Mouse (Mus musculus): ENCODE measurements around the gene Them5. TPM values are rescaled to one million over a fixed set of nuclear protein-coding genes. Genes with fewer than 3 reads are reported as not detected.

The Them5 gene
- not detected in 2 replicates for polyA plus RNA-seq (2012)

DNA sequence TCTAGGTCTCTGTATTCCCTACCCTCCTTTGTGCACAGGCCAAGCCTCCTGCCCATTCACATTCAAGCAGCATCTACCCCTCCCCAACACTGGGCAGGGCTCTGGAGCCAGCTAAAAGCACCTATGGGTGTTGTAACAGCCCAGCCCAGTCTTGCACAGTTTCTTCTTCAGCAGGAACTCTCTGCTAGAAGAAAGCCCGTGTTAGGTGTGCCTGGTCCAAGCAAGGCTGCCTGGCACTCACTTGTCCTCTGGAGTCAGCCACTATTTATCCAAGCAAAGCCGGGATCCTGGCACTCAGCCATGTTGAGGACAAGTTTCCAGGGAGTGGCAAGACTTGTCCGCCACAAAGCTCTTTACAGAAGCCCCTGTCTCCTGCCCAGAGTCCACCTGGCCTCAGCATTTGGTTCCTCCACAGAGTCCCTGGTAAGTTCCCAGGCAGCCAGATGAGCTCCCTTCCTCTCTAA lies at the start of gene Them5:
Them5 (plus strand) TSS at position 141 of the 464 bp plus-strand sequence.

DNA sequence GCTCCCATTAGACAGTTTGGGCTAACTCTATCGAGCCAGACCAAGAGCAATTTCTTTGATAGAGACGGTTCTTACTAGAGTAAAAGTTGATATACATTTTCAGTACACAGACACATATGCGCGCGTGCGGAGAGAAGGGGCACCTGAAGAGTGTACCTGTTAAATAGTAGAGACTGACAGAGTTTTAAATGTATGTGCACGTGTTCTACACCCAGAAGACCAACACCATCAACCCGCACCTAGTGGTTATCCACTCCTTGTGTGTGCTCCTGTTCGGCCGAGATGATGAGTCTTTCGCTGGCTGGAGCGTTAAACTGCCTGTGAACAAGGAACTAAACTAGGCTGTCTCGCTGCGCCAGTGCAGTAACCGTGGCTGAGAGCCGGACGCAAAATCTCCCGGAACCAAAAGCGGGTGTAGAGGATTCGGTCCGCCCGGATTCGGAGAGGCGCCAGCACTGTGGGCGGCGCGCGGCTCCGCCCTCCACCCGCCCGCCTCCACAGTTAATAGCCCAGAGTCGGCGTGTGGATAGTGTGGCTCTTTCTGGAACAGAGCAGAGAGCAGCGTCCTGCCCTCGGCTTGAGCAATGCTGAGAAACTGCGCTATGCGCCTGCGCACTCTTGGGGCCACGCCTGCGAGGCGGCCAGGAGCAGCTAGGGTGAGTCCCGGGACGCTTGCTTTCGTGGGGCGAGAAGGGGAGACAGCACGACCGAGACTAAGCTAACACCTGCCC lies 32.1 kb upstream of the Them5 start, which contains the start of gene Them4:
Them4 (plus strand) TSS at position 457 of the 731 bp plus-strand sequence.

DNA sequence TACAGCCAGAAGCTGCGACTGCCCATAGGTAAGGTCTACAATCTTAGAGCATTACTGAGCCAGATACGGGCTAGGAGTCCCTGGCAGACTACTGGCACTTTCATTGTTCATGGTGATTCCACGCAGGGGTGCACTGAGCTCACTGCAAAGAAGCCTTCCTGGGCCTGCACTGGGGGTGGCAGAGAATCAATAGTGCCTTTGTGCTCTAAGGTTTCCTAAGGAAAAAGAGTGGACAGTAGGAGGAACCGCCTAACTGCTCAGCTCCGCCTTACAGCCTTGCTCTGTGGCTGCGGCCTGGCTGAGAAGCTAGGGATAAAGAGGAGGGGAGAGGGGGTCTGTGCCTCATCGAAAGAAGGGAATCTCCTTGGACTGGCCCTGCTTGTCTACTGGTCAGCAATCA lies 20.2 kb downstream of the Them5 start, which contains the start of gene C2cd4d:
C2cd4d (plus strand) TSS at position 301 of the 400 bp plus-strand sequence.

DNA sequence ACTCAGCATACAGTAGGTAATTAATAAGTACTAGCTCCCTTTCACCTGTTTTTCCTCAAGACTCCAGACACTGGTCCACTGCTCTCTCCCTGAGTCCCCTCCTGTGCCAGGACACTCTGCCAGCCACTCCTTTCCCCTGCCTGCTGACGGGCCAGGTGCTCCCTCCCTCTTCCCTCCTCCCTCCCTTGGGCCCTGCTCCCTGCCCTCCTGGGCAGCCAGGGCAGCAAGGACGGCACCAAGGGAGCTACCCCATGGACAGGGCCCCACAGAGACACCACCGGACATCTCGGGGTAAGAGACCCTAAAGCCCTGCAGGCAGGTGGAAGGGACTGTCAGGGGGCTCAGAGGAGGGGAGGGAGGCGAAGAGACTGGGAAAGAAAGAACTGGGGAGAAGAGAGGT lies 30.7 kb downstream of the Them5 start, which contains the start of gene Rorc:
Rorc (plus strand) TSS at position 154 of the 400 bp plus-strand sequence.

Other genes starting within 250 kb of the Them5 start
- gene Gm10696, start 163.9 kb upstream of the Them5 start, polyA plus RNA-seq (2012): not detected in 2 replicates
- not detected in 2 replicates for gene Gm5286, start 145.4 kb upstream of the Them5 start, polyA plus RNA-seq (2012)
- gene Gm4778, start 78.1 kb upstream of the Them5 start, polyA plus RNA-seq (2012): not detected in 2 replicates
- 0.39 and 0.41 TPM in 2 replicates for gene Them4, start 32.0 kb upstream of the Them5 start, polyA plus RNA-seq (2012)
- not detected in 2 replicates for gene C2cd4d, start 20.3 kb downstream of the Them5 start, polyA plus RNA-seq (2012)
- gene Rorc, start 30.7 kb downstream of the Them5 start, polyA plus RNA-seq (2012): 0.13 and 0.22 TPM in 2 replicates
- 0.04 and 0.07 TPM in 2 replicates for gene Lingo4, start 56.4 kb downstream of the Them5 start, polyA plus RNA-seq (2012)
- 2.3 and 3.4 TPM in 2 replicates for gene Tdrkh, start 71.2 kb downstream of the Them5 start, polyA plus RNA-seq (2012)
- gene Mrpl9, start 101.2 kb downstream of the Them5 start, polyA plus RNA-seq (2012): 60.0 and 65.6 TPM in 2 replicates
- gene Oaz3, start 101.8 kb downstream of the Them5 start, polyA plus RNA-seq (2012): not detected in 2 replicates
- not detected in 2 replicates for gene Celf3, start 136.2 kb downstream of the Them5 start, polyA plus RNA-seq (2012)
- 0.10 TPM in 1 of 2 replicates, not detected in the other for gene Riiad1, start 138.2 kb downstream of the Them5 start, polyA plus RNA-seq (2012)
- gene Snx27, start 240.6 kb downstream of the Them5 start, polyA plus RNA-seq (2012): 5.6 and 6.2 TPM in 2 replicates